Mouse (Mus musculus) myocyte (in vitro differentiated cells): ENCODE results near the gene Hoxd9.

ENCODE experiments used
- MAX ChIP-seq: IDR thresholded peaks from one replicate; pipeline ENCODE4 v1.6.1; 2011; ENCODE audit warnings: low read depth, mild to moderate bottlenecking, control low read depth
- MYOG ChIP-seq, 3 experiments: IDR thresholded peaks; one replicate each; pipeline ENCODE4 v1.6.1; 2011; ENCODE audit warnings: control low read depth in 2 of 3, low read depth in 2 of 3, mild to moderate bottlenecking in 2 of 3; ENCODE audit not compliant: insufficient read length in 2 of 3, control insufficient read depth in 1 of 3, insufficient read depth in 1 of 3
- POLR2A ChIP-seq: IDR thresholded peaks from one replicate; pipeline ENCODE4 v1.6.1; 2011; ENCODE audit warnings: low read depth, mild to moderate bottlenecking, control low read depth, moderate library complexity; ENCODE audit not compliant: insufficient read length
- POLR2AphosphoS2 ChIP-seq: IDR thresholded peaks from one replicate; pipeline ENCODE4 v1.6.1; 2011; ENCODE audit warnings: low read depth, control low read depth; ENCODE audit not compliant: insufficient read length
- TCF12 ChIP-seq: IDR thresholded peaks from one replicate; pipeline ENCODE4 v1.6.1; 2011; ENCODE audit warnings: mild to moderate bottlenecking, control low read depth; ENCODE audit not compliant: poor library complexity, insufficient read depth, severe bottlenecking

DNA sequence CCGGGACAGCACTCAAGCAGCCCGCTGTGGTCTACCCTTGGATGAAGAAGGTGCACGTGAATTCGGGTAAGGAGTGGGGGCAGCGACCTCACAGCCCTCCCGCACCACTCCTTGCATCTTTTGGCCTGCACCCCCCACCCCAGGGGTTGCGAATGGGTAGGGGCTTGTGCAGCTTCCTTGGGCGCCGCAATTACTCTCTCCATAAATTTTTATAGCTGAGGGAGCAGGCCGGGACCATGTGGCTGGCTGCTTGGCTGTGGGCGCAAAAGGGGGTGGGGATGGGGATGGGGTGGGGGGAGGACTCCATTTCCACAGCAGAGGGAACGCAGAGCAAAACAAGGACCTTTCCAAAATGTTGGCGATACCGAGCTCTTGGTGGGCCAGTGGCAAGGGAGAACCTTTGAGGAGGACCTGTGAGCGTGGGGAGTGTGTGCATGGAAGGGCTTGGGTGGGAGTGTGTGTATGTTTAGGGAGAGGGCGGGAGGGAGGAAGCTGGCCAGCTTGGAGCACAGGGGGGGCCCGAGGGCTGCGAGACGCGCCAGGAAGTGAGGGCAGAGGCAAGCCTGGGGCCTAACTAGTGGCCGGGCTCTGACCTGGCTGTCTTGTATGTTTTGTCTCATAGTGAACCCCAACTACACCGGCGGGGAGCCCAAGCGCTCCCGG is 30.2 kb downstream of the Hoxd9 start:
- TF ChIP-seq TCF12: no peak
- no peak for TF ChIP-seq POLR2AphosphoS2
- no peak for TF ChIP-seq MAX
- TF ChIP-seq POLR2A: no peak
- TF ChIP-seq MYOG (IDR thresholded peaks at IDR 0.05; ENCODE audit: control insufficient read depth in 1 of 3, insufficient read depth in 1 of 3, insufficient read length in 2 of 3, low read depth in 2 of 3): no peak
